Mouse (Mus musculus): ENCODE results near the gene Bcan. TPM values are rescaled to one million over a fixed set of nuclear protein-coding genes. Genes with fewer than 3 reads are reported as not detected.

Bcan gene
- not detected in 2 replicates for polyA plus RNA-seq (2012; ENCODE audit: low replicate concordance)

DNA sequence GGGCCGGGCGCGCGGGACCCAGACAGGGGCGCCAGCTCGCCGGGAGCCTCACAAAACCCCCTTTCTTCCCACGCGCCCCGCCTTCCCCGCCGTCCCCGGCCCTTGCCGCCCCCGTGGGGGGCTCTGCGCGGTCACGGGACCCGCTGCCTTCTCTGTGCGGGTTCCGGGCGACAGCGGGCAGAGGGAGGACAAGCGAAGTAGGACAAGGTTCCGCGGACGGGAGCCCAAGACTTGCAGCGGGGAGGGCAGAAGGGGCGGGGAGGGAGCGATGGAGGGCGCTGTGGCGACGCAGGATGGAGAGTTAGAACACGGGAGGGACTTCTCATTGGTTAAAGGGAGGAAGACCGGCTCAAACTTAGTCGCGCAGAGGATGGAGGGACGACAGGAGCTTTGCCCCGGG, at the start of gene Bcan:
Gene Bcan (minus strand): TSS at position 50 of the 400 bp plus-strand sequence.

DNA sequence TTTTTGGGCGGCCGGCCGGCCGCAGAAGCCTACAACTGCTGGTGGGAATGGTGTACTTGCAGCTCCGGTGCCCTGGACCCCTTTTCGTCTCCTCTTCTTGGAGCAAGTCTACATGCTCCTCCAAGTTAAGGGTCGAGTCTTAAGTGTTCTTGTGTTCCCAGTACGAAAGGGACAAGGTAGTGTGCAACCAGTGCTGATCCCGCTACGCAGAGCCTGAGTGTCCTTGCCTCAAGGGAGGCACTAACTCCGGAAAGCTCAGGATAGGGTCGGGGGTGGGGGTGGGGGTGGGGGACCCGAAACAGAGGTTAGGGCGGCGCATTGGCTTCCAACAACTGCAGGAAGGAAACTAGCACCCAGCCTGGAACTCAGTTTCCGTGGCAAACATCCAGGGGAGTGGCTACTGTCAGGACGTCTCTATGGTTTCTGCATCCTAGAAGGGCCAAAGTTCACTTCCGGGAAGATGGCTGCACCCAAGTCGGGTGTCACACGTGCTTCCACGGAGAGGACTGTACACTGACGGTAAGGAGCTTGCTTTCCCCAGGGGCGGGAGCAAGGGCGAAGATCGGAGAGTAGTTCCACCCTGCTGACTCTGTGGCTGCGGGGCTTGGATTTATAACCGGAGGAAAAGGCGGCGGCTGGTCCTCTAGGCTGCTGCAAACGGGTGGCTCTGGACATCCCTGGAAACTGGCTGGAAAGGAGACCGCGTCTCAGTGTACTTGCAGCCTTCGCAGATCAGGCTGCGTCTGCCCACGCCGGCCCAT, 42.8 kb upstream of the Bcan start, which contains the start of gene Gpatch4:
Gene Gpatch4 (plus strand): TSS at position 448 of the 761 bp plus-strand sequence.

DNA sequence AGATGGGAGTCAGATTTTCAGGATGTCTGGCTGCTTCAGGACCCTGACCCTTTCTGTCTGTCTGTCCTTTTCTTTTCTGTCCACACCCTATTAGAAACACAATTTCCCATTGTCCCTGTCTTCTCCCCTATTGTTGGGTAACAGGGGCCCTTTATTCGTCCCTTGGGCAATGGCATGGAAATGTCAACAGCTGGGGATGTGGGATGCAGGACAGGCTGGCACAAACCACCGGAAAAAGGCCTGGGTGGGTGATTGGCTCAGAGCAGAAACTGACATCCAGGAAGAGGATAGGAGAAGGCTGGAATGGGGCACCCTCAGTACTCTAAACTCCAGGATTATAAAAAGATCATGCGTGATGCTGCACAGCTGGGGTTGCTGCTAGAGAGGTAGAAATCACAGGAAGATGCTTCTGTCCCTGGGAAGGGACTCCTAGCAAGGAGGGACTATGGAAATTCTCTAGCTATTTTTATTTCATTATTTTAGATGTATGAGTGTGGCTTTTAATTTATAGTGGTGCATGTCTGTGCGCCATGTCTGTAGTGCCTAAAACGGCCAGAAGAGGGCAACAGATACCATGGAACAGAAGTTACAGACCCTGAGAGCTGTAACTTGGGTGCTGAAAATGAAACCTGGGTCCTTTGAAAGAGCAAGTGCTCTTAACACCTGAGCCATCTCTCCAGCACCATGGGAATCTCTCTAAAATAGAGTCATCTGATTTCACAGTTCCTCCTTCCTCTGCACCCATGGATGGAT, 27.6 kb upstream of the Bcan start, which contains the start of gene Hapln2:
Gene Hapln2 (minus strand): TSS at position 150 of the 753 bp plus-strand sequence.

DNA sequence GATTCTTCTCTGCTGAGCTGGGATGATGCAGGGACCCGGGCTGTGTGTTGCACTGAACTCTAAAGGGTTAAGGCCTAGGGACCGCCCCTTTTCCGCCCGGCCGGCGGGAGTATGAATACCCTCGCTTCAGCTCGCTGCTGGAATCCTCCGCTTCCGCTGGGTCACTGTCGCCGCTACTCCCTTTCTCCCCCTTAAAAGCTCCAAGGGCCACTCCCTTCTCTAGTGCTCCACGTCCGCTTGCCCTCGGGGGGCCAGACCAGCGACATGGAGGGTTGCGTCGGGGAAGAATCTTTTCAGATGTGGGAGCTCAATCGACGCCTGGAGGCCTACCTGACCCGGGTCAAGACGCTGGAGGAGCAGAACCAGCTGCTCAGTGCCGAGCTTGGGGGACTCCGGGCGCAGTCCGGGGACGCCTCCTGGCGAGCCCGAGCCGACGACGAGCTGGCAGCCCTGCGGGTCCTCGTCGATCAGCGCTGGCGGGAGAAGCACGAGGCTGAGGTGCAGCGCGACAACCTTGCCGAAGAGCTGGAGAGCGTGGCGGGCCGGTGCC, 29.0 kb downstream of the Bcan start, which contains the start of gene Nes:
Gene Nes (plus strand): TSS at position 140 of the 550 bp plus-strand sequence.

DNA sequence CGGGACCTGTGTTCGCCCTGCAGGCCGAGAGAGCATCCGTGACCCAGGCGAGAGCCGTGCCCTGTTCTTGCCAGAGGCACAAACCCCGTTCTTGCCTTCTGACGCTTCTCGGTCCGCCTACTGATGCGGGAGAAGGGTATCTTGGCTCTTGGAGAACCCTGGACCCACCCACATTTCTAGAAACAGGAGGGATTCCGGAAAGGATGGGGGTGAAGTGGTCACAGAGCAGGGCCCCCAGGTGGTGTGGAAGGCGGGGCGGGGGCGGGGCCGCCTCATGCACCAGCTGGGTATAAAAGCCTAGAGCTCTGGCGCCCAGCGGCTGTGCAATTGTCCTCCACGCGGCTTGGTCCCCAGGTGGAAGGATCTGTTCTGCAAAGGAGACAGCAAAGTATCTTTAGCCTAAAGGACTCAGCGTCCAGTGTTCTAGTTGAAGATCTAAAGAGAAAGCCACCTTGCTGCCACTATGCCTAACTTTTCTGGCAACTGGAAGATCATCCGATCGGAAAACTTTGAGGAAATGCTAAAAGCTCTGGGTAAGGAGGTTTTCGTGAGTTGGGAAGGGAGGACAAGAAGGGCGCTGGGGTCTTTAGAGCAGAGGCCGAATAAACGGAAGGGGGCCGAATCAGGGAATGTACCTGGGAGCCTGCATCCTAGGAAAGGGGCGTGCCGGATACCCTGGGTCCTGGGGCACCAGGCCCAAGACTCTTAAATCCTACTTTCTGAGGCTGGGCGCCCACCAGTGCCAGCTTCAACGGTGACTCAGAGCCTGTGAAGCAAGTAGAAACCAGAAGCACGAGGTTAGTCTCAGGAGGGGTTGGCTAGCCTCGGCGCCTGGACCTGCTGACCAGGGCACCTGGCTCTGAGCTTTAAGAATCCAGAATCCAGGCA, 51.4 kb downstream of the Bcan start, which contains the start of gene Crabp2:
Gene Crabp2 (plus strand): TSS at position 289 of the 888 bp plus-strand sequence.

Other genes starting within 250 kb of the Bcan start
- gene Ntrk1, start 205.1 kb downstream of the Bcan start, polyA plus RNA-seq (2012; ENCODE audit: low replicate concordance) = not detected in 2 replicates
- gene Insrr, start 203.3 kb downstream of the Bcan start, polyA plus RNA-seq (2012; ENCODE audit: low replicate concordance) = 0.08 and 0.13 TPM in 2 replicates
- gene Pear1, start 175.9 kb downstream of the Bcan start, polyA plus RNA-seq (2012; ENCODE audit: low replicate concordance) = 45.9 and 137 TPM in 2 replicates
- gene Sh2d2a, start 153.5 kb downstream of the Bcan start, polyA plus RNA-seq (2012; ENCODE audit: low replicate concordance) = 44.4 and 53.9 TPM in 2 replicates
- gene Prcc, start 114.6 kb downstream of the Bcan start, polyA plus RNA-seq (2012; ENCODE audit: low replicate concordance) = 45.1 and 93.5 TPM in 2 replicates
- 173 and 225 TPM in 2 replicates for gene Hdgf, start 93.9 kb downstream of the Bcan start, polyA plus RNA-seq (2012; ENCODE audit: low replicate concordance)
- gene Mrpl24, start 80.7 kb downstream of the Bcan start, polyA plus RNA-seq (2012; ENCODE audit: low replicate concordance) = 10.9 and 17.1 TPM in 2 replicates
- 8.3 and 11.8 TPM in 2 replicates for gene Isg20l2, start 69.9 kb downstream of the Bcan start, polyA plus RNA-seq (2012; ENCODE audit: low replicate concordance)
- gene Rrnad1, start 69.5 kb downstream of the Bcan start, polyA plus RNA-seq (2012; ENCODE audit: low replicate concordance) = 20.9 and 36.6 TPM in 2 replicates
- 0.55 TPM in 1 of 2 replicates, not detected in the other for gene Crabp2, start 51.6 kb downstream of the Bcan start, polyA plus RNA-seq (2012; ENCODE audit: low replicate concordance)
- 0.07 and 0.10 TPM in 2 replicates for gene Nes, start 29.2 kb downstream of the Bcan start, polyA plus RNA-seq (2012; ENCODE audit: low replicate concordance)
- gene Hapln2, start 27.4 kb upstream of the Bcan start, polyA plus RNA-seq (2012; ENCODE audit: low replicate concordance) = not detected in 2 replicates
- gene Gpatch4, start 42.9 kb upstream of the Bcan start, polyA plus RNA-seq (2012; ENCODE audit: low replicate concordance) = 7.9 and 19.9 TPM in 2 replicates
- 40.0 and 40.3 TPM in 2 replicates for gene Naxe, start 58.3 kb upstream of the Bcan start, polyA plus RNA-seq (2012; ENCODE audit: low replicate concordance)
- not detected in 2 replicates for gene Ttc24, start 78.1 kb upstream of the Bcan start, polyA plus RNA-seq (2012; ENCODE audit: low replicate concordance)
- 0.41 and 3.5 TPM in 2 replicates for gene Iqgap3, start 81.7 kb upstream of the Bcan start, polyA plus RNA-seq (2012; ENCODE audit: low replicate concordance)
- 210 and 298 TPM in 2 replicates for gene Mef2d, start 142.1 kb upstream of the Bcan start, polyA plus RNA-seq (2012; ENCODE audit: low replicate concordance)